Mouse (Mus musculus) spleen, adult 18-20 months (tissue): ENCODE measurements around the gene Amz2.
A peak's percentile ranks its signal among the peaks of the same experiment; 100 is the strongest.
"Not testable (repeated sequence)": the region's sequence is repeated elsewhere in the genome, so short reads cannot be mapped to it uniquely, and the experiment has no call there.

Experiments
- DNase-seq, 2 experiments: peaks; one replicate each; pipeline ENCODE4 v3.0.0; 2022; ENCODE audit warnings: mixed read lengths in 2 of 2

Amz2 gene

GRCm38 (mm10) chr11:109472171-109472691 lies 46.5 kb downstream of the Amz2 start:
- DNase-seq, result peak; percentile 31 to 48

GRCm38 (mm10) chr11:109472821-109473170 lies 47.0 kb downstream of the Amz2 start:
- DNase-seq, result no peak

- peak; percentile 83 to 88 for DNase-seq
Measured at GRCm38 (mm10) chr11:109473171-109474085, 47.7 kb downstream of the Amz2 start, which contains the start of the genes Arsg and Slc16a6. Arsg (plus strand) TSS chr11:109473374. Slc16a6 (minus strand) TSS chr11:109473598.

- no peak for DNase-seq
Measured at GRCm38 (mm10) chr11:109474086-109474742, 48.5 kb downstream of the Amz2 start.

GRCm38 (mm10) chr11:109474836-109475235 lies 49.1 kb downstream of the Amz2 start:
- DNase-seq, result no peak

- DNase-seq, result no peak
Measured at GRCm38 (mm10) chr11:109475717-109476116, 50.0 kb downstream of the Amz2 start.

GRCm38 (mm10) chr11:109476241-109476640 lies 50.5 kb downstream of the Amz2 start:
- DNase-seq, result no peak

- DNase-seq, result no peak
Measured at GRCm38 (mm10) chr11:109476653-109477052, 50.9 kb downstream of the Amz2 start.

GRCm38 (mm10) chr11:109477606-109478380 lies 52.0 kb downstream of the Amz2 start:
- no peak for DNase-seq

- no peak for DNase-seq
Measured at GRCm38 (mm10) chr11:109479575-109480285, 54.0 kb downstream of the Amz2 start.

- no peak for DNase-seq
Measured at GRCm38 (mm10) chr11:109480440-109480839, 54.7 kb downstream of the Amz2 start.

- DNase-seq, result no peak
Measured at GRCm38 (mm10) chr11:109485398-109486045, 59.8 kb downstream of the Amz2 start.

GRCm38 (mm10) chr11:109487111-109487510 lies 61.4 kb downstream of the Amz2 start:
- no peak for DNase-seq

- no peak for DNase-seq
Measured at GRCm38 (mm10) chr11:109487991-109488684, 62.4 kb downstream of the Amz2 start.

GRCm38 (mm10) chr11:109489763-109490162 lies 64.0 kb downstream of the Amz2 start:
- DNase-seq, result no peak

GRCm38 (mm10) chr11:109491844-109492243 lies 66.1 kb downstream of the Amz2 start:
- no peak for DNase-seq

- not testable (repeated sequence) for DNase-seq
Measured at GRCm38 (mm10) chr11:109492847-109493464, 67.2 kb downstream of the Amz2 start.

GRCm38 (mm10) chr11:109494890-109495770 lies 69.4 kb downstream of the Amz2 start:
- DNase-seq, result peak; percentile 42 to 53

- peak; percentile 43 to 54 for DNase-seq
Measured at GRCm38 (mm10) chr11:109495771-109496474, 70.2 kb downstream of the Amz2 start.
